Mouse (Mus musculus): ENCODE data around the gene Gm13199. TPM values are rescaled to one million over a fixed set of nuclear protein-coding genes. Genes with fewer than 3 reads are reported as not detected.
A peak's percentile ranks its signal among the peaks of the same experiment; 100 is the strongest.

Gene Gm13199
- 1.4 and 1.5 TPM in 2 replicates for polyA plus RNA-seq (2015; fragmentation: Nextera tagmentation; extraction: Ambion mirVana)

DNA sequence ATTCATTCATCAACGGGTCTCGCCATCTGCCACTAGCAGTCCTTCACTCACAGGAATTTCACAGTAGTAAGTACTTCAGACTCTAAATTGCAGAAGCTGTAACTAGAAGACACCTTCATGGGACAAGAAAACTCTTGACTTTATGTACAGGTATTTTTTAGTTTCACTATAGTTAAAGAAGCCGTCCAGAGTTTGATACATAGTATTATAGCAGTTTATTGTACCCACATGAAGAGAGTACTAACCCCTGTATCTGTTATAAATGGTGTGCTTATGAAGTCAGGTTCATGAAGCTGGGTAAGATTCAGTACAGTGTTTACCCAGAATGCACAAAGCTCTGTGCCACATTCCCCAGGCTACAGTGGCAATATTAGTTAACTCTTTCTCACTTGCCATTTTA, at the start of gene Gm13199:
Gene Gm13199, minus strand, starts transcription at position 101 of the 400 bp plus-strand sequence.
- no peak within 1 kb of the TSS for H3K4me2 ChIP-seq
- H3K9ac ChIP-seq, result no peak within 1 kb of the TSS
- H3K27me3 ChIP-seq, result no peaks in the 10 kb centered on the region
- no peaks in the 10 kb centered on the region for H3K4me1 ChIP-seq
- no peak within 1 kb of the TSS for H3K4me3 ChIP-seq
- H3K9me3 ChIP-seq, result no peaks in the 10 kb centered on the region
- ATAC-seq (ENCODE audit: insufficient number of reproducible peaks, low FRiP score, low TSS enrichment, low read depth), result no peak
- 91% methylated on average over 3 of the region's 3 CpGs for WGBS
- H3K36me3 ChIP-seq, result peaks cover 66% of the 10 kb centered on the region
- H3K27ac ChIP-seq, result no peak within 1 kb of the TSS

- H3K9ac ChIP-seq, result no peak overlapping the region
- peaks cover 9% of the 10 kb centered on the region; the same call in 1 of the 2 replicates for H3K36me3 ChIP-seq
- H3K9me3 ChIP-seq, result no peaks in the 10 kb centered on the region
- no peaks in the 10 kb centered on the region for H3K4me1 ChIP-seq
- H3K4me3 ChIP-seq, result no peak overlapping the region
- no peak overlapping the region for H3K4me2 ChIP-seq
- H3K27me3 ChIP-seq, result no peaks in the 10 kb centered on the region
- no peak overlapping the region for H3K27ac ChIP-seq
- WGBS, result 66% methylated on average over 16 of the region's 16 CpGs
- no peak for ATAC-seq (ENCODE audit: insufficient number of reproducible peaks, low FRiP score, low TSS enrichment, low read depth)
Measured at GRCm38 (mm10) chr2:5911282-5911965, 48.7 kb upstream of the Gm13199 start.

GRCm38 (mm10) chr2:5906625-5907024, 43.9 kb upstream of the Gm13199 start:
- WGBS, result 49% methylated on average over 3 of the region's 3 CpGs
- Histone ChIP-seq H3K9me3 (no peaks in the 10 kb centered on the region), H3K4me1 (no peaks in the 10 kb centered on the region), H3K4me3 (no peak overlapping the region), H3K36me3 (peaks cover 8% of the 10 kb centered on the region), H3K27ac (no peak overlapping the region), H3K27me3 (no peaks in the 10 kb centered on the region), H3K4me2 (no peak overlapping the region), H3K9ac (no peak overlapping the region)
- ATAC-seq (ENCODE audit: insufficient number of reproducible peaks, low FRiP score, low TSS enrichment, low read depth), result no peak

- WGBS, result 26% methylated on average over 5 of the region's 5 CpGs
- no peak overlapping the region for H3K27ac ChIP-seq
- no peak overlapping the region for H3K9ac ChIP-seq
- peaks cover 8% of the 10 kb centered on the region for H3K36me3 ChIP-seq
- no peak for ATAC-seq (ENCODE audit: insufficient number of reproducible peaks, low FRiP score, low TSS enrichment, low read depth)
- H3K4me2 ChIP-seq, result no peak overlapping the region
- no peaks in the 10 kb centered on the region for H3K9me3 ChIP-seq
- no peaks in the 10 kb centered on the region for H3K4me1 ChIP-seq
- H3K4me3 ChIP-seq, result no peak overlapping the region
- no peaks in the 10 kb centered on the region for H3K27me3 ChIP-seq
Measured at GRCm38 (mm10) chr2:5906092-5906491, 43.4 kb upstream of the Gm13199 start.

GRCm38 (mm10) chr2:5900145-5900544, 37.4 kb upstream of the Gm13199 start:
- ATAC-seq (ENCODE audit: insufficient number of reproducible peaks, low FRiP score, low TSS enrichment, low read depth), result no peak
- H3K4me1 ChIP-seq, result no peaks in the 10 kb centered on the region
- H3K27ac ChIP-seq, result no peak overlapping the region
- H3K36me3 ChIP-seq, result peaks cover 11% of the 10 kb centered on the region
- no peak overlapping the region for H3K4me2 ChIP-seq
- H3K9ac ChIP-seq, result no peak overlapping the region
- no peak overlapping the region for H3K4me3 ChIP-seq
- WGBS, result 75% methylated on average over 5 of the region's 5 CpGs
- H3K27me3 ChIP-seq, result no peaks in the 10 kb centered on the region
- H3K9me3 ChIP-seq, result no peaks in the 10 kb centered on the region

GRCm38 (mm10) chr2:5894843-5895570, 32.3 kb upstream of the Gm13199 start, which contains the start of gene Sec61a2:
Gene Sec61a2 (minus strand): TSS chr2:5895432.
- WGBS, result under 1% methylated on average over 62 of the region's 62 CpGs
- peak within 1 kb of the TSS; percentile 83 for H3K4me3 ChIP-seq
- H3K4me1 ChIP-seq, result peaks cover 8% of the 10 kb centered on the region; the same call in 1 of the 2 replicates
- no peaks in the 10 kb centered on the region for H3K9me3 ChIP-seq
- H3K36me3 ChIP-seq, result peaks cover 23% of the 10 kb centered on the region
- peak; percentile 98 for ATAC-seq (ENCODE audit: insufficient number of reproducible peaks, low FRiP score, low TSS enrichment, low read depth)
- peak within 1 kb of the TSS; percentile 52 for H3K4me2 ChIP-seq
- peak within 1 kb of the TSS; percentile 87 for H3K27ac ChIP-seq
- peak within 1 kb of the TSS; percentile 83 for H3K9ac ChIP-seq
- no peaks in the 10 kb centered on the region for H3K27me3 ChIP-seq

DNA sequence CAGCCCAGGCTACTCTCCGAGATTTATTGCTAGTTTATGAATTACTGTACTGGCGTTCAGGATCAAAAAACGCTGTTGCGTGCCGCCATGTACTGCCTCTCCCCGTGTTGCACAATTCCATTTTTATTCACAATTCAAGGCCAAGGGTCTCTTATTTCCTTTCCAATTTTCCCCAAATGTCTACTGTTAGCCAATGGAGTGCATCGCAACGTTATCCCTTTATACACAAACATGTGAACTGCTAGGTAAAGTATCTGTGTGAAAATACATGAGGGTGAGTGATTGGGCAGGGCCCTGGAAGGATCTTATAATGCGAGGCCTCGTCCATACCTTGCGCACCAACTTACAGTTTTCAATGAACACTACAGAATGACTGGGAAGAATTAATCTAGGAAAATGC, 31.6 kb upstream of the Gm13199 start:
- H3K4me3 ChIP-seq, result peak overlapping the region; percentile 83
- H3K9ac ChIP-seq, result peak overlapping the region; percentile 83
- H3K4me1 ChIP-seq, result peaks cover 8% of the 10 kb centered on the region; the same call in 1 of the 2 replicates
- no peak for ATAC-seq (ENCODE audit: insufficient number of reproducible peaks, low FRiP score, low TSS enrichment, low read depth)
- no peaks in the 10 kb centered on the region for H3K9me3 ChIP-seq
- peak overlapping the region; percentile 47; the same call in 1 of the 2 replicates for H3K27ac ChIP-seq
- H3K36me3 ChIP-seq, result peaks cover 23% of the 10 kb centered on the region
- WGBS, result 15% methylated on average over 11 of the region's 11 CpGs
- H3K4me2 ChIP-seq, result peak overlapping the region; percentile 52
- H3K27me3 ChIP-seq, result no peaks in the 10 kb centered on the region

GRCm38 (mm10) chr2:5889412-5889811, 26.7 kb upstream of the Gm13199 start:
- peaks cover 8% of the 10 kb centered on the region; the same call in 1 of the 2 replicates for H3K4me1 ChIP-seq
- no peak overlapping the region for H3K9ac ChIP-seq
- peaks cover 55% of the 10 kb centered on the region for H3K36me3 ChIP-seq
- ATAC-seq (ENCODE audit: insufficient number of reproducible peaks, low FRiP score, low TSS enrichment, low read depth), result no peak
- no peaks in the 10 kb centered on the region for H3K27me3 ChIP-seq
- no peaks in the 10 kb centered on the region for H3K9me3 ChIP-seq
- no peak overlapping the region for H3K27ac ChIP-seq
- no peak overlapping the region for H3K4me2 ChIP-seq
- no peak overlapping the region for H3K4me3 ChIP-seq
- WGBS, result 62% methylated on average over 2 of the region's 2 CpGs

DNA sequence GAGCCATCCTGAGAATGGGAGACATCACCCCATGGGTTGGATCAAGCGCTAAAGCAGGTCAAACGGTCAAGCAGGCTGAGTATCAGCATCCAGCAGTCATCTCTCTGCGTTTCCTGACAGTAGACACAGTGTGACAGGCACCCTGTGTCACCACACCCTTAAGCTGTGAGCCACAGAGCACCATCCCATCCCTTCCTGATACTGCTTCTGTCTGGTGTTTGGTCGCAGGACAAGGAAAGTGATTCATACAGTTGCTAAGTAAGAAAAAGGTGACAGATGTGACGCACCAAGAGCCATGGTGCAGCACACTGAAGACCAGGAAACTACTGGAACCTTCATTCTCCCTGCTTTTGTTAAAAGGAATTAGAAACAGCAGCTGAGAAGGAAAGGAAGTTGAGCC, 26.1 kb upstream of the Gm13199 start:
- Histone ChIP-seq H3K4me2 (no peak overlapping the region), H3K36me3 (peaks cover 57% of the 10 kb centered on the region), H3K27ac (no peak overlapping the region), H3K9ac (no peak overlapping the region), H3K4me1 (peaks cover 4% of the 10 kb centered on the region; the same call in 1 of the 2 replicates), H3K27me3 (no peaks in the 10 kb centered on the region), H3K4me3 (no peak overlapping the region), H3K9me3 (no peaks in the 10 kb centered on the region)
- 89% methylated on average over 5 of the region's 5 CpGs for WGBS
- no peak for ATAC-seq (ENCODE audit: insufficient number of reproducible peaks, low FRiP score, low TSS enrichment, low read depth)

DNA sequence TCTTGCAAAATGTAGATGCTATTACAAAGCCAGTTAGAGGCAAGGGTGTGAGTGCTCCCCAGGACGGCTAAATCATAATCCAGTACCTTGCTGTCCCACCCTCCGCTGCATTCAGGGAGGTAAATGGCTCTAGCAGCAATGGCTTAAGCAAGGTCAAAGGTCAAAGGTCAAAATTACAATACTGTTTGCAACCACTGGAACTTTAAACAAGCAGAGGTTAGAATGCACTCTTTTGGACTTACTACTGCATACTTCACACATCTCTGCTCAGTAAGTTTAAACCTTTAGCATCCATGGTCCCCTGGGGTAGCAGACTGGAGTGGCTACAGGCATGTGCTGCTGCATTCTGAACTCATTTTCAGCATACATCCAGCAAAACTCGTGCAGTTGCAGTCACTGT, 14.7 kb upstream of the Gm13199 start:
- no peak overlapping the region for H3K27ac ChIP-seq
- no peak overlapping the region for H3K4me3 ChIP-seq
- ATAC-seq (ENCODE audit: insufficient number of reproducible peaks, low FRiP score, low TSS enrichment, low read depth), result no peak
- H3K9ac ChIP-seq, result no peak overlapping the region
- no peaks in the 10 kb centered on the region for H3K27me3 ChIP-seq
- H3K4me2 ChIP-seq, result no peak overlapping the region
- peaks cover 80% of the 10 kb centered on the region for H3K36me3 ChIP-seq
- 76% methylated on average over 3 of the region's 3 CpGs for WGBS
- H3K9me3 ChIP-seq, result no peaks in the 10 kb centered on the region
- H3K4me1 ChIP-seq, result no peaks in the 10 kb centered on the region

- no peaks in the 10 kb centered on the region for H3K27me3 ChIP-seq
- H3K9me3 ChIP-seq, result no peaks in the 10 kb centered on the region
- no peak overlapping the region for H3K4me2 ChIP-seq
- peaks cover 66% of the 10 kb centered on the region for H3K36me3 ChIP-seq
- H3K27ac ChIP-seq, result no peak overlapping the region
- H3K4me1 ChIP-seq, result no peaks in the 10 kb centered on the region
- 92% methylated on average over 5 of the region's 5 CpGs for WGBS
- ATAC-seq (ENCODE audit: insufficient number of reproducible peaks, low FRiP score, low TSS enrichment, low read depth), result no peak
- no peak overlapping the region for H3K4me3 ChIP-seq
- H3K9ac ChIP-seq, result no peak overlapping the region
Measured at GRCm38 (mm10) chr2:5869746-5870145, 7.0 kb upstream of the Gm13199 start.

DNA sequence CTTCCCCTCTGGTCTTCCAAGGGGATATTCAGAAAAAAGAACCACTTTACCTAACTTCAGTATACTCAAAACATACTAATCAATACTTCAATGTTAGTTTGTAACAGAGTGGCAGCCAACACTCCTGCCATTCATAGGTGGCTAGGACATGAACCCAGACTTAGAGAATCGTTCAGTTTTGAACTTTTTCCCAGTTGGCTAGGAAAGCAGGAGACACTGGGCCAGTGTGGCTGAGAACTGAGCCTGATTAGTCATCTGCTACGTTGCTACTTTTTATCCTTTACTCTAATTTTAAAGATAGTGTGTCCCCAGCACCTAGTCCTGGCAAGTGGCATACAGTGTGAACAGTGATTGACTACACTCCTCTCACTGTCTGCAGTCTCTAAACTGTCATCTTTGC, 4.9 kb upstream of the Gm13199 start:
- peaks cover 66% of the 10 kb centered on the region for H3K36me3 ChIP-seq
- WGBS, result 84% methylated on average over 2 of the region's 2 CpGs
- H3K4me1 ChIP-seq, result no peaks in the 10 kb centered on the region
- H3K4me3 ChIP-seq, result no peak overlapping the region
- no peaks in the 10 kb centered on the region for H3K9me3 ChIP-seq
- no peak overlapping the region for H3K9ac ChIP-seq
- no peak overlapping the region for H3K4me2 ChIP-seq
- no peaks in the 10 kb centered on the region for H3K27me3 ChIP-seq
- ATAC-seq (ENCODE audit: insufficient number of reproducible peaks, low FRiP score, low TSS enrichment, low read depth), result no peak
- H3K27ac ChIP-seq, result no peak overlapping the region

Data from limb, embryonic 15.5 days (tissue).